Mouse (Mus musculus) thymus, adult 2 months (tissue): Measurements from ENCODE around the gene Anapc5.

Source experiments
- CTCF ChIP-seq: fragments of 200-500 bp; IDR thresholded peaks from 2 replicates; pipeline ENCODE4 v1.5.1; 2012; ENCODE audit warnings: mild to moderate bottlenecking, control low read depth, low read length, moderate library complexity, borderline replicate concordance; ENCODE audit not compliant: control insufficient read depth, poor library complexity, insufficient read depth; ENCODE audit errors: extremely low read depth
- POLR2A ChIP-seq: fragments of 200-500 bp; IDR thresholded peaks from 2 replicates; pipeline ENCODE4 v1.6.1; 2012; ENCODE audit warnings: mild to moderate bottlenecking, low read length, control low read depth, moderate library complexity; ENCODE audit not compliant: control insufficient read depth, poor library complexity, insufficient read depth; ENCODE audit errors: extremely low read depth

GRCm38 (mm10) chr5:122774743-122775611 is 46.2 kb downstream of the Anapc5 start:
- no peak for TF ChIP-seq CTCF
- no peak for TF ChIP-seq POLR2A
